Mouse (Mus musculus): ENCODE measurements around the gene Zfp992. TPM values are rescaled to one million over a fixed set of nuclear protein-coding genes. Genes with fewer than 3 reads are reported as not detected.
"Not testable (repeated sequence)": the region's sequence is repeated elsewhere in the genome, so short reads cannot be mapped to it uniquely, and the experiment has no call there.

Gene Zfp992
- total RNA-seq, 2 experiments from 2014 or later = 2.9 to 3.3 TPM

DNA sequence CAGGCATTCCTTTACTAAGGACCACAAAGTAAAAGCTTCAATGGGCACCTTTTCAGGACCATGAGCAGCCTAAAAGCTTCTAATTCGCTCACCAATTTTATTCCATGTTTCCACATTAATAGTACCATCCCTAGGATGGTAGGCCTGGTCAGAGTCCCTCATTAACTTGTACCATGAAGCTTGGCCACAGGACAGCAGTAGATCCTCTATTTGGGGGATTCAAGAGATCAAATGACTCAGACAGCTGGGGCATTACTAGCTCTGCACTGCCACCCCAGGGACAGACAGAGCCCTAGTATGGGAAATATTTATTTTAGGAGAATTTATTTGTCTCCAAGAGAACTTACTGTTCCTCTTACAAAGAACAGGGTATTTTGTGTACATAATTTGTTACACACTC is 25.4 kb downstream of the Zfp992 start:
- intact Hi-C loops (cut with DNase I); DNase-seq: not testable (repeated sequence)

DNA sequence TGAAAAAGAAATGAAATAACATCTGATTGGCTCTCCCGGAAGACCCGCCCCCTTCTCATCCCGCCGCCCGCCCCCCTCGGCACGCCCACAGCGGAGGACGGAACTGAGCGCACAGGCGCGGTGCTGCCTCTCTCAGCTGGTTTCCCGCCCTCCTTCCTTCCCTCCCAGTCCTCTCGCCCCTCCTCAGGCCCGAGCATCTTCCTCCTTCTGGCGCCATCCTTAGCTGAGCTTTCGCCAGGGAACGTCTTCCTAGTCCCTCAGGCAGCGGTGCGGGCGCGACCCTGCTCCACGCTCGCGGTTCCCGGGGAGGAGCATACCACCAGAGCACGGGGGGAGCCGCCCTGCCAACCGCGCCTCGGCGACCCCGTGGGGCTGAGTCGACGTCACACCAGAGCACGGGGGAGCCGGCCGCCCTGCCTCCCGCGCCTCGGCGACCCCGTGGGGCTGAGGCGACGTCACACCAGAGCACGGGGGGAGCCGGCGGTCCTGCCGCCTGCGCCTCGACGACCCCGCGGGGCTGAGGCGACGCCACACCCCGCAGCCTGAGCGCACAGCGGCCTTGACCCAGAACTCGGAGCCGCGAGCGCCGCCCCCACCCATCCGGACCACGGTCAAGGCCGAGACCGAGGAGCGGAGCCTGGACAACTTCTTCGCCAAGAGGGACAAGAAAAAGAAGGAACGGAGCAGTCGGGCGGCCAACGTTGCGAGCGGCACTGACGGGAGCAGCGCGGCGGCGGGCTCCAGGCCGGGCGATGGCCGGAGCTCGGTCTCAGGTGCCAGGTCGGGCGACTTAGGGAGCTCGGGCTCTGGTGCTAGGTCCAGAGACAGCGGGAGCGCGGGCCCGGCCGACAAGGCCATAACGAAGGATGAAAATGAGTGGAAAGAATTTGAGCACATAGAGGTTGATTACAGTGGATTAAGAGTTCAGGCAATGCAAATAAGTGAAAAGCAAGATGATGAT is 26.2 kb downstream of the Zfp992 start:
- intact Hi-C loops (cut with DNase I); DNase-seq: not testable (repeated sequence)

DNA sequence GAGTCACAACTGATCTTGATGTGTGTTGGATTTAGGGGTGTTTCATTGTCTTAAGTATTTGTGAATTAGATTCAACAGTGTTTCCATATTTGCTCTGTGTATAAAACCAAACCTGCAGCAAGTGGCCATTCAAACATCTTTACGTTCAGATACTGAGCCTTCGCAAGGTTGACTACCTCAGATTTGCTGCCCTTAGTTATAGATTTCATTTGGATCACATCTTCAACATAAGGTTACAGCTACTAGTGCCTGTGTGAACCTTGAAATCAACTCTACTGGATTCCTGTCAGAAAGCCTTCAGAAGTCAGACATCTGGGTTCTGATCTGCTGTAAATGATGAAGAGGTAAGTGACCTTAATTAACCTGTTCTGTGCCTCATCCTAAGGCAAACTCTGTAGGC is 27.4 kb downstream of the Zfp992 start:
- DNase-seq; intact Hi-C loops (cut with DNase I): not testable (repeated sequence)

DNA sequence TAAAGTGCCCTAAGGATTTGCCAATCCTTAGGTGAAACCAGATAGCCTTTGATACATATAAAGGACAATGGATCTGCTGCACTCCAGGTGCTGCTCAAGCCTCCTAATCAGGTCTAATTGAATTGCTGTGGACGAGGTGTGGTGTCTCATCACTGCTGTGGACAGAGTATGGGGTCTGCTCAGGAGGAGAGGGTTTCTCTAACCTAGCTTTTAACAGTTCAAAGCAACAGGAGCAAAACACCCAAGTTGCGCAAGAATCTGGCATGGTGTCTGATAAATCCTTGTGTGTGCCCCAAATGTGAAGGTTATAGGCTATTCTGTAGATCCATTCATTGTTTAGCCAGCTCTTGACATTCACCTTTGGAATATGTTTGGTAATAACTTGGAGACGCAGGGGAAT is 28.1 kb downstream of the Zfp992 start:
- DNase-seq; intact Hi-C loops (cut with DNase I): not testable (repeated sequence)

DNA sequence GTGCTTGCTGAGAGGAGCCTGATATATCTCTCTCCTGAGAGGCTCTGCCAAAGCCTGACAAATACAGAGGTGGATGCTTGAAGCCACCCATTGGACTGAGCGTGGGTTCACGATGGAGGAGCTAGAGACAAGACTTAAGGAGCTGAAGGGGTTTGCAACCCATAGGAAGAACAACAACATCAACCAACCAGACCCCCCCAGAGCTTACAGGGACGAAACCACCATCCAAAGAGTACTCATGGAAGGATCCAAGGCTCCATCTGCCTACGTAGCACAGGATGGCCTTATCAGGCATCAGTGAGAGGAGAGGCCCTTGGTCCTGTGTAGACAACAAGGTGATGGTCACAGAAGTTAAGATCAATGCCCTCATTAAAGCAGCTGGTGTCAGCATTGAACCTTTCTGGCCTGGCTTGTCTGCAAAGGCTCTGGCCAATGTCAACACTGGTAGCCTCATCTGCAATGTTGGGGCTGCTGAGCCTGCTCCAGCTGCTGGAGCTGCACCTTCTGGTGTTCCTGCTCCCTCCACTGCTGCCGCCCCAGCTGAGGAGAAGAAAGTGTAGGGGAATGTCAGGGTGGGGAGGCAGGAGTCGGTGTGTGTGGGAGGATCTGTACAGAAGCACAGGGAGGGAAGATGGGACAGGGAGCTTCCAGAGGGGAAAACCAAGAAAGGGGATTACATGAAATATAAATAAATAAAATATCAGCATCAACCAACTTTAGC is 31.7 kb downstream of the Zfp992 start:
- intact Hi-C loops (cut with DNase I); DNase-seq: not testable (repeated sequence)

DNA sequence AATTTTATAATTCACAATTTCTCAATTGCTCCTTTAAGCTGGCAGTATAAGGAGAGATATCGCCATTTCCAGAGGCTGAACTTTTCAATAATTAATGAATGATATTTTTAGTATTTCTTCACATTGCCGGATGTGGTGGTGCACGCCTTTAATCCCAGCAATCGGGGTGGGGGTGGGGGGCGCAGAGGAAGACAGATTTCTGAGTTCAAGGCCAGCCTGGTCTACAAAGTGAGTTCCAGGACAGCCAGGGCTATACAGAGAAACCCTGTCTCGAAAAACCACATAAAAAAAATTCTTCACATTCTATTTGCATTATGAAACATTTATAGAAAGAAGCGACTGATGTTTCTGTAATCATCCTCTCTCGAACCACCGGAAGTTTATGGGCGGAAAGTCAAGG is 33.7 kb downstream of the Zfp992 start:
- intact Hi-C loops (cut with DNase I); DNase-seq: not testable (repeated sequence)

DNA sequence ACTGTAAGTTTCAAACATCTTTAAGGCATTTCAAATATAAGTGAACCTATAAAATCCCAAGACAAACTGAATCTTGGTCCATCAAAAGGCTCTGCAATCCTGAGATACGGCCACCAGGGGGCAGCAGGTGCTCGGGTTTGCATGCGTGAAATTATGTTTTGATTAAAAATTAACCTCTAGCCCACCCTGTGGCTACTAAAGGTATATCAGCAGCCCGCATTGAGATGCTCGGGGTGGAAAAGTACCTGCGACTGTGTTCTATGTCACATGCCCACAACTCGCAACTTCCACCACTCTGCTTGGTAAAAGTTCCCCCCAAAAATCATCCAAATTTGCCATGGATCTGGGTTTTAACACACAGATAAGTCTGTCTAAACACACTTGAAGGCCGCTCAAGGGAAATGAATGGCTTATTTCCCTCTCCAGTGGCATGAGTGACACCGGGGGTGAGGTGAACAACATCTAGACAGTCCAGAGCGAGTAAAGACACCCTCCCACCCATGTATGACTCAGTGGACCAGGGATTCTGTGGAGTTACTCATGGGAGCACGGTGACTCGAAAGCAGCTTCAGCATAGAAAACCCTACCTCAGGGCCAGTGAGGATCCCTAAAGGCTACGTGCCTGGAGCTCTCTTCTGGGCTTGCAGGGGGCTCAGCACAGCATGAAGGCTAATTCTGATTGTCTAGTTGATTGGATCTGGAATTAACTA is 34.9 kb downstream of the Zfp992 start:
- intact Hi-C loops (cut with DNase I); DNase-seq: not testable (repeated sequence)

DNA sequence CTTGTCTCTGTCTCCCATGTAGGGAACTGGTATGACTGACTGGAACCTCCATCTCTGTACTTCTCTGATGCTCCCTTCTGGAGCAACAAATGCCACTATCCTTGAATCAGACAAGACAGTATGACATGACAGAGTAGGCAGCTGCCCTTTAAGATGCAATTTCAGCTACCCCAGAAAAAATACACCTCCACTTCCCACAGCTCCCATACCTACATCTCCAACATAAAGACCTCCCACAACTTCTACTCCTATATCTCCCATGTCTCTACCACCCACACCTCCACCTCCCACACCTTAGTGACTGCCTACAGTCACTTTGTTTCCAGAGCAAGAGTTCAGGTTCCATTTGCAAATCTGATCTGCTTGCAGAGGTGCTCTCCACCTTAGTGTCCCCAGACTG is 35.9 kb downstream of the Zfp992 start:
- intact Hi-C loops (cut with DNase I); DNase-seq: not testable (repeated sequence)

DNA sequence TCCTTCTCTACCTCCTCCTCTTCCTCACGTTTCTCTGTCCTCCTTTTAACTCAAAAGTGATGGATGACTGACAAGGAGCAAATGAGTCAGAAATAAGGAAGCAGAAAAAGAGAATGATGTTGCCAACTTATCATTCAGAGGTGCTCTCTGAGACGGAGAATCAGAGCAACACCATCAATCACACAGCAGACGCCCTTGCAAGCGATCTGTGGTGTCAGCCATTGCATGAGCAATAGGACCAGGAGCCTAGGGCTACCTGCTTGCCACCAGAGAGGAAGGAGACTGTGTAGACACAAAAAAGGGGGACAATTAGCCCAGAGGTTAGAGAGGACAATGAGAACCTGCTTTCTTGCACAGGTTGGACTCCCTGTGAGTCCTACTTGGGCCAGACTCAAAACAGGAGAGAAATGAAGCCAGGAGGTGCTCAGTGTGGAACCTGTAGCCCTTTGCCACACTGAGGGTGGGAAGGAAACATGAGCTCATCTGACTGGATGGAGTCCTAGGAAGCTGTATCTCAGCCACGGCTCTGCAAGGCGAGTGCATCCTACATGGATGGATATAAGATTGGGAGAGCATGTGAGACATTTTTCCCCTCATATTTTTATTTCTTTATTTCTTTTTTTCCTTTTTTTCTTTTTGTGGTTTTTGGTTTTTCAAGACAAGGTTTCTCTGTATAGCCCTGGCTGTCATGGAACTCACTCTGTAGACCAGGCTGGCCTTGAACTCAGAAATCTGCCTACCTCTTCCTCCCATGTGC is 36.5 kb downstream of the Zfp992 start:
- DNase-seq; intact Hi-C loops (cut with DNase I): not testable (repeated sequence)

DNA sequence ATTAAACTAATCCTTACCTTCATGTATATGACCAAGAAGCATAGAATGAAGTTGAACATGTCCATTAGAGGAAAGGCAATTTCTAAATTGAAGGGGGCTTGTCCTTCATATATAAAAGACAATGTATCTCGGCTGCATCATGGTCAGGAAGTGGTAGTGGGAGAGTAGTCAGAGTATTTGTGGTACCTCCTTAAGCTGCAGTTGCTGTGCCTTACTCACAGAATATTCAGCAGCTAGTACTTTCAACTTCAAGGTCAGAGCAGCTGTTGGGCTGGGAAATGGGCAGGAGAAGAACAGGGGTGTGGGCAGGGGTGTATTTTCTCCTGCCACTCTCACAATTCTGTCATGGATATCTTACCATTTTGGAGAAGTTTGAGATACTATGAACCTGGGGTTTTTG is 37.9 kb downstream of the Zfp992 start:
- DNase-seq; intact Hi-C loops (cut with DNase I): not testable (repeated sequence)

DNA sequence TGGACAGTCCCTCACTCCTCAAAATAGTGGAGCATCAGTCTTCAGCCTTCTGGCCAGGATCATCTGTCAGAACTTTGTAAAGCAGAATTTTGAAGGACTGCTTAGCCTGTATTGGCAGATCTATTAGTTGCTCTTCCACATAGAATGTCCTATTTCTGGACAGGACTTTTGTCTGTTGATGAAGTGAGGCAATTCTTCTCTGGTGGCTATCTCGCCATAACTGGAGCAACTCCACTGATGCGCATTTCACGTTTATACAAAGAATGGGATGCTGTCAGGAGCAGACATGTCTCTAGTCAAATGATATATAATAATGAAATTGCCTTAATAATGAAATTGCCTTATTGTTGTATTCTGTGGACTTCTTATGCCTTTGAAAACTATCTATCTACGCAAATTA is 40.4 kb downstream of the Zfp992 start:
- intact Hi-C loops (cut with DNase I); DNase-seq: not testable (repeated sequence)

DNA sequence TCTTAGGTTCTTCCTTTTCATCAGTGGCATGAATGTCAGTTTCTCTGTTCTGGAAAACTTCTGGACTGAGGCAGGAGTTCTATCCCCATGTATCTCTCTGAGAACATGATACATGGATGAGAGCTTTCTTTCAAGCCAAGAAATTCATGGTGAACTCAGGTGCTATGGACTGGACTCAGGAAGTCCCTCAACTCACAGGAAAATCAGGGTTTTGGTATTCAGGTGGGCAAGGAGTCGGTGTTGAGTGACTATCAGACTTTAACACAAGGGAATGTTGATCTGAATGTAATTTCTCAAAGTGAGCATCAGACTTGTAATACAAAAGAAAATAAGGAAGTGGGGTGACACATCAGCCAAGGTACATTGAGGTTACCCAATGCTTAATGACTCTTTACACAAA is 43.2 kb downstream of the Zfp992 start:
- intact Hi-C loops (cut with DNase I) = loop anchor here (10.0 kb wide), 1 partner anchor 743 kb away; no protein-coding TSS in a partner anchor
- not testable (repeated sequence) for DNase-seq

DNA sequence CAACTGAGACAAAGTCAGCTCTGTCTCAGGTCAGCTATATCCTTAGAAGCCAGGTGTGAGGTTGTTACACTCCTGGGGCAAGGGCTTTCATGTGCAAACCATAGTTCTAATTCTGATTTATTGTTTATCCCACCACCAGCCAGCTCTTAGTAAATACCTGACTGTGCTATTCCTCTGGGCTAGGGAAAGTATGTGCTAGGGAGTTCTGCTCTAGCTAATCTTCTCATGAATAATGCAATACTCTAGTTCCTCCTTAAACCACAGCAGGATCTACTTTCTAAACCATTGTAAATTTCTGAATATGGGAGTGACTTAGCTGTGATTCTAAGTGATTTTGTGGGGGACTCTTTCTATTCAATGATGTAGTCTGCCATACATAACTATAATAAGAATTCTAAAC is 43.6 kb downstream of the Zfp992 start:
- DNase-seq = no peak
- intact Hi-C loops (cut with DNase I) = loop anchor here (10.0 kb wide), 1 partner anchor 742 kb away; no protein-coding TSS in a partner anchor

DNA sequence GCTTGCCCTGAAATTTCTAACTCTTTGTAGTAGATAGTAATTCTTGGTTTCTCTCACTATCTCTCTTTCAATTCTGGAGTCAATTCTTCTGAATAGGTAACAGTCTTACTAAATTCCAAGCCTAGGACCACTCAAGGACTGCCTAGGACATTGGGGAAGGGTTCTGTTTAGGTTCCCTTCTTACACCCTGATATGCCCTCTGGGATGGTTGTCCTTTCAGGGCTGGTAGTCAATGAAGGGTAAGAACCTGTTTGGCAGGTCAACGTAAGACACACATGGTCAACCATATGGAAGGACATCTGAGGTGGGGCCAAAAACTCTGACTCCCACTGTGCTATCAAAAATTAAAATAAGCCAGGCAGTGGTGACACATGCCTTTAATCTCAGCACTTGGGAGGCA is 44.0 kb downstream of the Zfp992 start:
- no peak for DNase-seq
- intact Hi-C loops (cut with DNase I) = loop anchor here (10.0 kb wide), 1 partner anchor 742 kb away; no protein-coding TSS in a partner anchor

DNA sequence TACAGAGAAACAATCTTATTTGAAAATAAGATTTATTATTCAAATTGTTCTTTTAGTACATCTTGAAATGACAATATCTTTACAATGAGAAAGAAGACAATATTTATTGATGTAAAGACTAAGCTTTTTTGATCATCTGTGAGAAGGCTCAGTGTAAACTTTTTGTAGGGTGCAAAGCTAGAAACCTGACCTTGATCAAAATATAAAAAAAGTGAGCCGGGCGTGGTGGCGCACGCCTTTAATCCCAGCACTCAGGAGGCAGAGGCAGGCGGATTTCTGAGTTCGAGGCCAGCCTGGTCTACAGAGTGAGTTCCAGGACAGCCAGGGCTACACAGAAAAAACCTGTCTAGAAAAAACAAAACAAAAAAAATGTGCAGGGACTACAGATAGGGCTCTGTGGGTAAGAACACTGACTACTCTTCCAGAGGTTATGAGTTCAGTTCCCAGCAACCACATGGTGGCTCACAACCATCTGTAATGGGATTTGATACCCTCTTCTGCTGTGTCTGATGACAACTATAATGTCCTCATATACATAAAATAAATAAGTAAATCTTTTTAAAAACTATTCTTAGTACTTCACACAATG is 44.6 kb downstream of the Zfp992 start:
- not testable (repeated sequence) for DNase-seq
- intact Hi-C loops (cut with DNase I) = loop anchor here (10.0 kb wide), 1 partner anchor 741 kb away; no protein-coding TSS in a partner anchor

DNA sequence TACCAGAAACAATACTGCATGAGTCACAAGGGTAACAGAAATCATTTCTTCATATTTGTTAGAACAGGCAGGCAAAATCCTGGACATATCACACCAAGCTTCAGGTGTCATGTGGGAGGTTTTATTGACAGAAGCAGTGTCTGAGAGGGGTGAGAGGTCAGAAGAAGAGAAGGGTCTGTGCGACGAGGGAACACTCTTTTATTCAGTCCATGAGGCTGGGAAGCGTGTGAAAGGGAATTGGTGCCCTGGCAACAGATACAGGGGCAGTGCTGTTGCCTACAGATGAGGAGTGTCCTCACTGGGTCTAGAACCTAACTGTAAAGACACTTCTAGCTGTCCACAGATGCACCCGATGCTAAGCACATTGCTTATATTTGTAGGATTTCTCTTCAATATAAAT is 46.2 kb downstream of the Zfp992 start:
- DNase-seq = no peak
- intact Hi-C loops (cut with DNase I) = loop anchor here (5.0 to 10.0 kb wide), 2 partner anchors 740 to 1063 kb away; no protein-coding TSS in a partner anchor

DNA sequence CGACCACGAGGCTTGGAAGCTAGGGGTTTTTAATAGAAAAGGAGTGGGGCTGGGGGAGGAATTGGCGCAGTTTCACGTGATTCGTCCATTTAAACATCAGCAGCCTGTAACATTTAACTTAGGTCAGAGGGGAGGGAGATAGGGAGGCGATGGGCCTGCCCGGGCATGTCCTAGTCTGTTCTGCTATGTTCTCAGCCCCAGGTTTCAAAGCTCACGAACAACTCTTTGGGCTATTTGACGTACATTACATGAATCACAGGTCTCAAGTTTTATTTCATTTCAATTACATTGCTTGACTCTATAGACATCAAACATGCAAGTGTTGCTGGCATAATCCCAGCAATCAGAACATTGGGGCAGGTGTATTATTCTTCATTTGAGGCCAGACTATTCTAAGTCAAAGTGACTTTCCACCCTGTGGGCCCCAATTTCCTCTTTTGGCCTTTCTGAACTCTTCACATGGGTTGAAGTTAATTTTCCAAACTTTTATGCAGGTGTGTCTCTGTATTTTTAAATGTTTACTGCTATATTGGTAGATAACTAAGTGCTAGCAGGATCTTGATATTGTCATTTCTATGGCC is 49.0 kb downstream of the Zfp992 start:
- intact Hi-C loops (cut with DNase I) = loop anchor here (5.0 to 10.0 kb wide), 2 partner anchors 737 to 1065 kb away; no protein-coding TSS in a partner anchor

DNA sequence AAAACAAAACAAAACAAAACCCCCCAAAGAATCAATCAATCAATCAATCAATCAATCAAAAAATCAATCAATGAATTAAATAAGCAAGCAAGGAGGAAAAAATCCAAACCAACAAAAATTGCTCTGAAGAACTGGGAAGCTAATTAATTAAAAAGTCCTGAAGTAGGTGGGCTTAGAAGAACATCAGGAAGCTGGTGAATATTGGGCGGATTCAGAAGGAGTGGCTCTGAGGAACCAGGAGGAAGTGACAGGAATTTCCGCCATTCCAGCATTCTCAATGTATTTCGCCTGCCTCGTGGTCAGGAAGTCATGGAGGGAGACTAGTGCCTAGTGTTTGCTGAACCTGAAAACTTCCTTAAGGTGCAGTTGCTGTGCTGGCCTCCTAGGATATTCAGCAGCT is 52.9 kb downstream of the Zfp992 start, which contains the start of gene Zfp981:
Gene Zfp981, plus strand, starts transcription at position 301 of the 400 bp plus-strand sequence.
- intact Hi-C loops (cut with DNase I); DNase-seq: not testable (repeated sequence)

More for the DNA sequence above, 49.0 kb downstream of the Zfp992 start:
- DNase-seq = not testable (repeated sequence)

DNA sequence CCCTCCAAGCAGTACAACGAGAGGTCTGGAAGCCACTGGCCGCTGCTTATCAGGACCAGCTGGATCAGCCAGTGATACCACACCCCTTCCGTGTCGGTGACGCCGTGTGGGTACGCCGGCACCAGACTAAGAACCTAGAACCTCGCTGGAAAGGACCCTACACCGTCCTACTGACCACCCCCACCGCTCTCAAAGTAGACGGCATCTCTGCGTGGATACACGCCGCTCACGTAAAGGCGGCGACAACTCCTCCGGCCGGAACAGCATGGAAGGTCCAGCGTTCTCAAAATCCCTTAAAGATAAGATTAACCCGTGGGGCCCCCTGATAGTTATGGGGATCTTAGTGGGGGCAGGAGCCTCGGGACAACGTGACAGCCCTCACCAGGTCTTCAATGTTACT is 60.2 kb downstream of the Zfp992 start:
- intact Hi-C loops (cut with DNase I) = not testable (repeated sequence)

More for the DNA sequence above, 60.2 kb downstream of the Zfp992 start:
- DNase-seq = not testable (repeated sequence)
